Mouse (Mus musculus) cerebellum, adult 9-10 months (tissue): ENCODE measurements around the gene Kpna2.

Source experiments
- DNase-seq: peaks from one replicate; pipeline ENCODE4 v3.0.0; 2022

Gene Kpna2

DNA sequence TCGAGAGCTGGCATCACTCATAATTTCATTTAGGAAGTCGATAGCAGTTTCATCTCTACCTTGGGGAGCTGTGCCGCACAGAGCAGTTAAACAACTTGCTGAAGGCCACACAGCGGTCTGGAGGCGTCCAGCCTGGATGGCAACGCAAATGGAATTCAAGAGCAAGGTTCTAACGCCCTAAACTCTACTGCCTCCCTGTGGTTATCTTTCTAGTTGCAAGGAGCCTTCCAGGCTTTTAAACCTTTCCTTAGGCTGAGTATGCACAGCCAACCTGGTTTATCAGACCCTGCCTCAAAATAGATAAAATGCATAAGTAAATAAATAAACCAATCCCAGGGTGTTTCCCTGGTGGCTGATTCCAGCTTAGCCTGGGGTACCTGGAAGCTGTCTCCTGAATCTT, 18.9 kb downstream of the Kpna2 start:
- peak; percentile 79 for DNase-seq

DNA sequence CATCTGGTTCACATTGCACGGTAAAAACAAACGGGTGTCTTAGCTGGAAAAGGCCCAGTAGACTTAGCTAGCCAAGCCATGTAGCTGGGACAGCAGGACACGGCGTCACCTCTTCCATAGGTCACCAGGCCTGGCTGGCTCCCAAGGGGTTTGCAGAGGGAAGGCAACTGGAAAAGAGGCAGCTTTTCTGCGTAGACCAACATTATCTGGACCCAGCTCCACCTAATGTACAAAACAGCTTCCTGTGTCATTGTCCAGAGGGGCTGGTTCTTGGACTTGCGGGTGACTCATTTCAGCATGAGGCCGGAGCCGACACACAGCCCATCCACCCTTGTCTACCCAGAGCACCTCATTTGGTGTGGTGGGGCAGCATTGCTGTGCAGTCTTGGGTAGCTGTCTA, 23.1 kb downstream of the Kpna2 start:
- DNase-seq: no peak

DNA sequence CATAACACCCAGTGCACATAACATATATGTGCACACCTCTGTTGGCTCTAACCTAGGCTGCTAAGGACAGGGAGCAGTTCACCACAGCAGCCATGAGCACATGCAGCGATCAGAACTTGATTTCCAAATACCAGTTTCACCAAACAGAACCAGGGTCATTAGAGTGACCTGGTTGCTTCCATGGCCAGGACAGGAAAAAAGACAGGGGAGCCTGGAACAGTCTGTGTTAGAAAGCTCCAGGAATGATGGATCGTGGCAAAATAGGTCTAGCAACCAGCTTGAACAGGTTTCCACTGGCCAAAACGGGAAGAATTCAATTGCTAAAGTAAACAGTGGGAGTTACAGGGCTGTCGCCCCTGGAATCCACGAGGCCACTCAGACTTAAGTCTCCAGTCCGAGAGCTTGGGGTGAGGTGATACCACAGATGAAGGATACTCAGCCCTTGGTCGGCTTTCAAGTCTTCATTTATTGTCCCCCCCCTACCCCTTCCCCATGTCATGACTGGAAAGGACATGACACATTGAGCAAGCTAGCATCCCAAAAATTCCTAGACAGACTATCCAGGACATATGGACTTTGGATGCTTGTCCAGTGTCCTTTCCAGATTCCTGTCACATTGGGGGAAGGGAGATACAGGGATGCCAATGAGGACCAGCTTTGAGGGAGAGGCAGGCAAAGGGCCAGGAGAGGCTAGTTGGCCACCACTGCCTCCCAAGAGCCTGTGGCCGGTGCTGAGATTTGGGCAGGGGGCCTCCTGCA, 23.7 kb downstream of the Kpna2 start:
- DNase-seq: no peak

DNA sequence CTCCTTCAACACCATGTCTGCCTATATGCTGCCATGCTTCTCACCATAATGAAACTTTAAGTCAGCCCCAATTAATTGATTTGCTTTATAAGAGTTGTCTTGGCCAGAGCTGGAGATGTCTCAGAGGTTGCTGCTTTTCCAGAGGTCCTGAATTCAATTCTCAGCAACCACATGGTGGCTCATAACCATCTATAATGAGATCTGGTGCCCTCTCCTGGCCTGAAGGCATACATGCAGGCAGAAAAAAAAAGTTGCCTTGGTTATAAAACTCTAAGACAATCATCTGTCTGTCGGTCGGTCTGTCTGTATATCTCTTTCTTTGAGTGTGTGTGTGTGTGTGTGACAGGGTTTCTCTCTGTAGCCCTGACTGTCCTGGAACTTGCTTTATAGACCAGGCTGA, 24.9 kb downstream of the Kpna2 start:
- DNase-seq: no peak

DNA sequence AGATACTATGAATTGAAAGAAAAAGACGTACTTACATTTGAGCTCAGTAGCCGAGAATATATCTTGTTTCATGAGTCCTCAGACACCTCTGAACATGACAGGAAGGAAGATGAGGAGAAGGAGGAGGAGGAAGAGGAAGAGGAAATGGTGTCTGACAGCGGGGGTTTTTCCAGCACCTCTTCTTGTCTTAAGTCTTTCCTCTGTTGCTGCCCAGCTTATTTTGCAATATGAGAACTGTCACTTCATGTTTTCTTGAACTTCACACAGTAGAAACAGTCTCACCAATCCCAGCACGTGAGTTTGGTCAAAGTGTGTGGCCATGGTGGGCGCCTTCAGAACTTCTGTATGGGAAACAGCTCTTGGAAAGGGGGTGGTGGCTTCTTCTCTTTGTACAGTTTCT, 26.3 kb downstream of the Kpna2 start:
- no peak for DNase-seq

DNA sequence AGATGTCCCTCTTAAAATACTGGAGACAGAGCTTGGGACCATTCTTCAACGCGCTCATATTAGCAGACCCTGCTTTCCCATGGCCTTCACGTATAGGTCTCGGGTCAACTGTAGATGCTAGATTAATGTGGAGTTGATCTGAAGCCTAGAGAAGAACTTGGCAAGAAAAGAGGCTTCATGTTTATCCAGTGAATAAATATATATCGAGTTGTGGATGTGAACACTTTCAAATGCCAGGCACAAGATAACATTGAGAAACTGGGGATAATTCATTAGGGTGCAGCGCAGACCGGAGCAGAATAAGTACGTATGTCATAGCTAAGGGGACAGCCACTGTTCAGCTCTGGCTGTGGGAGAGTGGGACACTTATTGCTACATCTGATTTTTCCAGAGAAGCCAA, 29.5 kb downstream of the Kpna2 start:
- no peak for DNase-seq

DNA sequence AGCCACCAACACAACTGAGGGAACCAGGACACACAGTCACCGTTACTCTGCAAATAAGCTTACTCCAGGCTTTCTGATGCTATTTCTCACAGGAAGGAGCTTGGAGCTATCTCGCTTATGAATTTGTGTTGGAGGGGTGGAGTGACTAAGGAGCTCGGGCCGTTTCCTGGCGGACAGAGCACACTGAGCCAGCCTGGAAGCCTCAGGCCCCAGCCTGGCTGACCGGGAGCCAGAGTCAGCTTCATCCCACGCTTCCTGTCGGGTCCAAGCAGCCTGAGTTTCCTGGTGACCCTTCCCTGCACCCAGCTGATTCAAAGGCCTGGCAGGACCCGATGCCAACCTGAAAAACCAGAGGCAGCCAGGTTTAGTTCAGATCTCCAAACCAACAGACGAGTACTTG, 31.7 kb downstream of the Kpna2 start:
- DNase-seq: no peak

DNA sequence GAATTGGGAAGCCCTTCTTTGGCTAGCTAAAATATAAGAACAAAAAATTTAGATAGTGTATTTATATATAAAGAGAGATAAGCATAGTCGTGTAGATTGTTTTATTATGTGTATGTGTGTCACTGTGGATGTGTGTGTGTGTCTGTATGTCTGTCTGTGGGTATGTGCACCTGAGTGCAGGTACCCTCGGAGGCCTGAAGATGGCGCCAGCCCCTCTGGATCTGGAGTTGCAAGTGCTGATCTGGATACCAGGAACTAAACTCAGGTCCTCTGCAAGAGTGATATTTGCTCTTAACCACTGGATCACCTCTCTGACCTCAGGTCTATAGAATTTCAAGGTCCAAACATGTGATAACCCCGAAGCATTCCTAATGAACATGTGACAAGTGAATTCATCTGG, 33.5 kb downstream of the Kpna2 start:
- DNase-seq: no peak

DNA sequence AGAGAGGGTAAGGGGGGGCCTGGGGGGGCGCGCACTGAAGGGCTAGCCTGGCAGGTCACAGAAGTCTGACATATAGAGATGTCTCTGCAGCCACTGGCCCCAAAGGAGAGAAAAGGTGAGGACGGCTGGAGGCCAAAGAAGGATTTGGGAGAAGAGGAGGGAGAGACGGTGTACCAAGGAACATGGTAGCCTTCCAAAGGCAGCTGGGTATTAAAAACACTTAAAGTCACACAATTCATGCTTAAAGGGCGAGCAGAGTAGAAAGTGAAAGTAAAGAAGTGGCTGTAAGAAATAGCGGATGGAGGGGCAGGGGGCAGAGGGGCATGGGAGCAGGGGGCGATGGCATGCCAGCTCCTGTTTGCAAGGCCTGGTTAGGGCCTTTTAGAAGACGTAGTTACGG, 37.0 kb downstream of the Kpna2 start:
- no peak for DNase-seq

DNA sequence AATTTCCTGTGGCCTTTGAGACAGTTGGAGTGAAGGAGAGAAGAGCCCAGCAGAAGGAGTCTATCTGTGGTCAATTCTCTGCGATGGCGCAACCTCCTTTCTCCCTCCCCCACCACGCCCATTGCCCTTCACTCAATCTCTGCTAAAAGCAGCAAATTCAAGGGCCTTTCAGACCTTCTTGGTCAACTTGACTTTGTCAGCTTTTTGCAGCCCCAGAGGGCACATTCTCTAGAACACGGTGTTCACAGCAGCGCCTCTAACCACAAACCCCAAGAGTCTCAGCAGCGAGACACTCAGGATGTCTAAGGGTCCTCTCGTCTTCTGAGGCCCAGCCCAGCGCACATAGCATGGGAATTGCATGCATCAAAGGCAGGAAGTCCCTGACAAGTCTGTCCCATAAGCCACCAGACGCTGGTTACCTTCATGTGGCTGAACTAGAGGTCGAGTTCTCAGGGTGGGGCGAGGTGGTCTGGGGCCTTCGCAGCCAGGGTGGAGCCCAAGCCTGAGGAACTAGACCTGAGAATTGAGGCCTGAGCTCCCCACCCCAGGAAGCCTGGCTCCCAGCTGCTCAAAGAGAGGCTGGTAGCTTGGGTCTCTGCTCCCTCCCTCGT, 37.8 kb downstream of the Kpna2 start:
- DNase-seq: no peak

DNA sequence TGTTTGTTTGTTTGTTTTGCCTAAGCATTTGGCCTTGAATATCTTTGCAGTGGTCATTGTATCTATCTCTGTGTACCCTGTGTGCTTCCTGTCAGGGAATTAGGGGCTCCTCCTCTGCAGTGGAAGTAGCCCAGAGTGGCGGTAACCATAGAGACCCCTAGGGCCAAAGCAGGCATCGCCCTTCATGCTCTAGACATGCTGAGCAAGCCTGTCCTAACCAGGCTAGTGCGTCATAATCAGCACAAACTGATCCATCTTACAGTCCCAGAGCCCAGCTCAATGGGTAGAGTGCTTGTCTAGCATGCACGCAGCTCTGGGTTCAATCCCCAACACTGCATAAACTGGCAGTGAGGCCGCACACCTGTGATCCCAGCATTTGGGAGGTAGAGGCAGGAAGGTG, 40.2 kb downstream of the Kpna2 start:
- DNase-seq: no peak

DNA sequence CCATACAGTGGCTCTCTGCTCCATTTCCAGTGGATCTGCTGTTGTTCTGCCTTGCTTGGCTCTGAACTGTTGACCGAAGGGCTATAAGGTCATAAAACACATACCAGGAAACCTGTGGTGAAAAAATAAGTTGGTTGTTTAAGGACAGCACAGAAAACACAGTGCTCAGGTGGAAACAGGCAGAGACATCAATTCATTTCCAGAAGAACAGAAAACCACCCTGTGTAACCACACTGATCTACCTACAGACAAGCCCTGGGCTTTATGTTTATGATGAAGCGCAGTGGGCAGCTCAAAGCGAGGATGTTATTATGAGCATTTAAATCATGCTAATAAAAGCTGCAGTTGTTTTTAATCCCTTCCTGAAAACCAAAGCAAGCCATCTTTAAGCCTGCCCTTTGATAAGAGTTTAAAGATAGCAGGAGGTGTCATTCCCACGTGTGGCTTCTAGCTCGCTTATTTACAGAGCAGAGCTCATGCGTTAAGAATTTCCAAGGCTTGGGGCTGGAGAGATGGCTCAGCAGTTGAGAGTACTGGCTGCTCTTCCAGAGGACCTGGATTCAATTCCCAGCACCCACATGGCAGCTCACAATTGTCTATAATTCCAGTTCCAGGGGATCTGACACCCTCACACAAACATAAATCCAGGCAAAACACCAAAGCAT, 40.8 kb downstream of the Kpna2 start:
- DNase-seq: no peak

DNA sequence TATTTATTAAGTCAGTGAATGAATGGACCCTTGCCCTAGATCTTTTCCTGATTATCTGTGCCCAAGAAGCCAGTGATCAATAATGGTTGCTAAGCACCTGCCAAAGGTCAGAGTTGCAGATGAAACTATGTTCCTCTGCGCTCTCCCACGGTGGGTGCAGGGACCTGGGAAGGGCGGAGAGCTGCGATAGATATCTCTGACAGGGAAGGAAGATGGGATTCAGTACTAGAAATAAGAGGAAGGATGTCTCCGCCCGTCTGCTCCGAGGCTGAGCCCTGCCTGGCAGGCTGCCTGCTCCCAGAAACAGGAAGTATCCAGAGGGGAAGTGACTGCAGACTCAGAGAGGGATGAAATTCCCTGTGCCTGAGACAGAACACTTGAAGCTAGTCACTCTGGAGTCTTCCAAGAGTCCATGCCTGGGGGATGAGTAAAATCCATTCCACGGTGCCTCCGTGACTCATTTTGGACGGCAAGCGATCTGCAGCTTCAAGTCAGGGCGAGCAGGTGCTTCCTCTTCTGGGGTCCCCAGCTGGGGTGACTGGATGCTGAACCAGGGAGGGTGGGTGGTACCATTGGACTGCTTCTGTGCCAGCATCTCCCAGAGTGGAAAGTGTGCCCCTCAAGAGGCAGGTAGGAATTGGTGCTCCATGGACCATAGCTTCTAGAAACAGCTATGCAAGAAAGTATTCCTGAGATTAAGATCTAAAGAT, 41.9 kb downstream of the Kpna2 start:
- no peak for DNase-seq

DNA sequence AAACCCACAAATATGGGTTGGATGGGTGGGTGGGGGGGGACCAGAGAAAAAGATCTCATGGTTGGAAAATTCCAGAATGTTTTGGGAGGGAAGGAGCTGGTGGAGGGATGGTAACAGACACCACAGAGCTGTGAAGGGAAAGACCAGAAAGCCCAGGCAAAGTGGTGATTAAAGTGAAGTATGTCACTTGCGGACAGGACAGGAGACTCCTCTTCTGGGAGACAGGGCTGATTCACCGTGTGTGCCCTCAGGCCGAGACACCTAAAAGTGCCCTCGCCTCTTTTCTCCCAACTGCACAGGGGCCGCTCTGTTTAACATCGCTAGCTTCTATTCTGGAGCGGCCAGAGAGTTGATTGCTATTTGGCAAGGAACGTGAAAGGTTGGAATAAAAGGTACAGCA, 44.8 kb downstream of the Kpna2 start:
- DNase-seq: no peak

DNA sequence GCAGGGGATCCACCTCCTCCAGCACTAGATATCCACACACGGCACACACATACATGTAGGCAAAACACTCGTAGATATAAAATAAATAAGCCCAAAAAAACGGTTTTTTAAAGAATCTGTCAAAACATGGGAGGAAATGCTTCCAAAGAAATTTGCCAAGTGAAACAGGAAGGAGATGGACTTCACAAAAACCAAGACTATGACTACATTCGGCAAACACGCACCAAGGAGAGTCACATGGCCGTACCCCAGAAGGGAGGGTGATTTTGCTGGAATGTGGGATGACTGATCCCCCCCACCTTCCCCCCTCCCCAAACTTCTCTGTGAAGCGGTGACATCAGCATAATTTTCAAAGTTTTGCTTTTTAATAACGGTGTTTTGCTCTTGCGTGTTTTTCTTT, 45.2 kb downstream of the Kpna2 start:
- no peak for DNase-seq
